Mouse (Mus musculus): ENCODE data around the gene Trp53rkb. TPM values are rescaled to one million over a fixed set of nuclear protein-coding genes. Genes with fewer than 3 reads are reported as not detected.
"Not testable (repeated sequence)": the region's sequence is repeated elsewhere in the genome, so short reads cannot be mapped to it uniquely, and the experiment has no call there.

Trp53rkb gene
- polyA plus RNA-seq, 1 experiment from 2014 or later: 8.7 TPM

GRCm38 (mm10) chr2:166773587-166773986 lies 18.7 kb upstream of the Trp53rkb start:
- 80% methylated on average over 10 of the region's 10 CpGs for WGBS
- no peak overlapping the region for H3K4me2 ChIP-seq (replicated peaks)
- H3K4me3 ChIP-seq: no peak overlapping the region
- H3K9me3 ChIP-seq: no peaks in the 10 kb centered on the region
- H3K27ac ChIP-seq: no peak overlapping the region
- no peaks in the 10 kb centered on the region for H3K36me3 ChIP-seq
- H3K9ac ChIP-seq: no peak overlapping the region
- no peaks in the 10 kb centered on the region for H3K27me3 ChIP-seq
- no peak for ATAC-seq (ENCODE audit: low FRiP score, low read depth)
- H3K4me1 ChIP-seq: no peaks in the 10 kb centered on the region

- H3K27ac ChIP-seq: no peak overlapping the region
- H3K4me3 ChIP-seq: no peak overlapping the region
- no peak overlapping the region for H3K4me2 ChIP-seq (replicated peaks)
- no peaks in the 10 kb centered on the region for H3K4me1 ChIP-seq
- no peaks in the 10 kb centered on the region for H3K9me3 ChIP-seq
- WGBS: 91% methylated on average over 10 of the region's 10 CpGs
- ATAC-seq (ENCODE audit: low FRiP score, low read depth): no peak
- no peak overlapping the region for H3K9ac ChIP-seq
- no peaks in the 10 kb centered on the region for H3K27me3 ChIP-seq
- no peaks in the 10 kb centered on the region for H3K36me3 ChIP-seq
These were observed 18.1 kb upstream of the Trp53rkb start for GRCm38 (mm10) chr2:166774275-166774674.

- Histone ChIP-seq H3K27ac (no peak overlapping the region), H3K9ac (no peak overlapping the region), H3K4me3 (no peak overlapping the region), H3K27me3 (no peaks in the 10 kb centered on the region), H3K9me3 (no peaks in the 10 kb centered on the region), H3K4me2 (replicated peaks) (no peak overlapping the region), H3K4me1 (0 out of 2 replicates have a peak, but pooled peaks cover 1% of the 10 kb centered on the region), H3K36me3 (no peaks in the 10 kb centered on the region)
- WGBS: 65% methylated on average over 11 of the region's 11 CpGs
- ATAC-seq (ENCODE audit: low FRiP score, low read depth): no peak
These were observed 16.9 kb upstream of the Trp53rkb start for GRCm38 (mm10) chr2:166775357-166775893.

- no peaks in the 10 kb centered on the region for H3K9me3 ChIP-seq
- no peaks in the 10 kb centered on the region for H3K27me3 ChIP-seq
- H3K4me2 ChIP-seq (replicated peaks): no peak overlapping the region
- no peak overlapping the region for H3K4me3 ChIP-seq
- no peaks in the 10 kb centered on the region for H3K36me3 ChIP-seq
- H3K27ac ChIP-seq: no peak overlapping the region
- 19% methylated on average over 2 of the region's 2 CpGs for WGBS
- no peak for ATAC-seq (ENCODE audit: low FRiP score, low read depth)
- H3K4me1 ChIP-seq: 0 out of 2 replicates have a peak, but pooled peaks cover 8% of the 10 kb centered on the region
- no peak overlapping the region for H3K9ac ChIP-seq
These were observed 16.1 kb upstream of the Trp53rkb start for GRCm38 (mm10) chr2:166776272-166776671.

GRCm38 (mm10) chr2:166779956-166780355 lies 12.4 kb upstream of the Trp53rkb start:
- H3K9me3 ChIP-seq: no peaks in the 10 kb centered on the region
- H3K9ac ChIP-seq: no peak overlapping the region
- H3K36me3 ChIP-seq: no peaks in the 10 kb centered on the region
- no peak overlapping the region for H3K27ac ChIP-seq
- WGBS: 76% methylated on average over 8 of the region's 8 CpGs
- H3K4me3 ChIP-seq: no peak overlapping the region
- H3K4me2 ChIP-seq (replicated peaks): no peak overlapping the region
- H3K27me3 ChIP-seq: no peaks in the 10 kb centered on the region
- 0 out of 2 replicates have a peak, but pooled peaks cover 8% of the 10 kb centered on the region for H3K4me1 ChIP-seq
- no peak for ATAC-seq (ENCODE audit: low FRiP score, low read depth)

GRCm38 (mm10) chr2:166780980-166781578 lies 11.3 kb upstream of the Trp53rkb start:
- Histone ChIP-seq H3K27me3 (no peaks in the 10 kb centered on the region), H3K27ac (no peak overlapping the region), H3K9me3 (no peaks in the 10 kb centered on the region), H3K4me3 (no peak overlapping the region), H3K4me2 (replicated peaks) (no peak overlapping the region), H3K36me3 (no peaks in the 10 kb centered on the region), H3K9ac (no peak overlapping the region), H3K4me1 (peaks cover 17% of the 10 kb centered on the region)
- WGBS: 14% methylated on average over 9 of the region's 9 CpGs
- ATAC-seq (ENCODE audit: low FRiP score, low read depth): 0 out of 2 replicates have a peak, but pooled peaks have one; percentile 28

GRCm38 (mm10) chr2:166784376-166784775 lies 8.0 kb upstream of the Trp53rkb start:
- Histone ChIP-seq H3K4me1 (peaks cover 24% of the 10 kb centered on the region), H3K4me3 (no peak overlapping the region), H3K36me3 (no peaks in the 10 kb centered on the region), H3K9ac (no peak overlapping the region), H3K9me3 (no peaks in the 10 kb centered on the region), H3K27me3 (no peaks in the 10 kb centered on the region), H3K4me2 (replicated peaks) (no peak overlapping the region), H3K27ac (no peak overlapping the region)
- no peak for ATAC-seq (ENCODE audit: low FRiP score, low read depth)
- 82% methylated on average over 6 of the region's 6 CpGs for WGBS

GRCm38 (mm10) chr2:166786353-166787004 lies 5.9 kb upstream of the Trp53rkb start:
- peak overlapping the region; percentile 78 for H3K9ac ChIP-seq
- H3K36me3 ChIP-seq: no peaks in the 10 kb centered on the region
- H3K9me3 ChIP-seq: no peaks in the 10 kb centered on the region
- peak; percentile 93 for ATAC-seq (ENCODE audit: low FRiP score, low read depth)
- H3K27ac ChIP-seq: no peak overlapping the region
- peak overlapping the region; percentile 71 for H3K4me3 ChIP-seq
- peaks cover 16% of the 10 kb centered on the region for H3K4me1 ChIP-seq
- under 1% methylated on average over 35 of the region's 35 CpGs for WGBS
- H3K27me3 ChIP-seq: no peaks in the 10 kb centered on the region
- H3K4me2 ChIP-seq (replicated peaks): peak overlapping the region; percentile 89

- no peak overlapping the region for H3K9ac ChIP-seq
- no peak overlapping the region for H3K4me3 ChIP-seq
- no peaks in the 10 kb centered on the region for H3K27me3 ChIP-seq
- H3K4me2 ChIP-seq (replicated peaks): no peak overlapping the region
- ATAC-seq (ENCODE audit: low FRiP score, low read depth): no peak
- peaks cover 11% of the 10 kb centered on the region for H3K36me3 ChIP-seq
- peaks cover 12% of the 10 kb centered on the region for H3K4me1 ChIP-seq
- no peaks in the 10 kb centered on the region for H3K9me3 ChIP-seq
- H3K27ac ChIP-seq: no peak overlapping the region
- 76% methylated on average over 5 of the region's 5 CpGs for WGBS
These were observed 593 bp upstream of the Trp53rkb start for GRCm38 (mm10) chr2:166791738-166792137.

GRCm38 (mm10) chr2:166793542-166794214 lies 1.3 kb downstream of the Trp53rkb start:
- Histone ChIP-seq H3K36me3 (peaks cover 28% of the 10 kb centered on the region), H3K9ac (peak overlapping the region; percentile 85), H3K27ac (peak overlapping the region; percentile 69; the same call in 1 of the 2 replicates), H3K4me2 (replicated peaks) (peak overlapping the region; percentile 74), H3K4me3 (peak overlapping the region; percentile 76)
- not testable (repeated sequence) for H3K27me3 ChIP-seq, H3K4me1 ChIP-seq, H3K9me3 ChIP-seq
- under 1% methylated on average over 58 of the region's 76 CpGs for WGBS
- ATAC-seq (ENCODE audit: low FRiP score, low read depth): peak; percentile 91

- Histone ChIP-seq H3K9ac (no peak overlapping the region), H3K36me3 (peaks cover 28% of the 10 kb centered on the region), H3K4me1 (peaks cover under 1% of the 10 kb centered on the region; the same call in 1 of the 2 replicates), H3K4me3 (no peak overlapping the region), H3K27me3 (no peaks in the 10 kb centered on the region), H3K9me3 (no peaks in the 10 kb centered on the region), H3K27ac (no peak overlapping the region; the same call in 1 of the 2 replicates), H3K4me2 (replicated peaks) (no peak overlapping the region)
- no peak for ATAC-seq (ENCODE audit: low FRiP score, low read depth)
- 81% methylated on average over 11 of the region's 11 CpGs for WGBS
These were observed 7.5 kb downstream of the Trp53rkb start for GRCm38 (mm10) chr2:166799615-166800472.
